Mouse (Mus musculus): ENCODE results near the gene Rnh1.

The Rnh1 gene

GRCm38 (mm10) chr7:141167901-141168517 lies 4.6 kb downstream of the Rnh1 start:
- DNase-seq (ENCODE audit: low spot score in 2 of 2), result peak in 1 of 2 experiments; percentile 63

GRCm38 (mm10) chr7:141164850-141165249 lies 7.8 kb downstream of the Rnh1 start:
- DNase-seq (ENCODE audit: low spot score in 2 of 2), result peak in 1 of 2 experiments; percentile 34

- no peak for DNase-seq (ENCODE audit: low spot score in 2 of 2)
These were observed 8.3 kb downstream of the Rnh1 start for GRCm38 (mm10) chr7:141164397-141164796.

- DNase-seq (ENCODE audit: low spot score in 2 of 2), result no peak
These were observed 17.3 kb downstream of the Rnh1 start for GRCm38 (mm10) chr7:141155362-141155761.

GRCm38 (mm10) chr7:141148639-141149038 lies 24.0 kb downstream of the Rnh1 start:
- no peak for DNase-seq (ENCODE audit: low spot score in 2 of 2)

- no peak for DNase-seq (ENCODE audit: low spot score in 2 of 2)
These were observed 25.6 kb downstream of the Rnh1 start for GRCm38 (mm10) chr7:141147044-141147443.

GRCm38 (mm10) chr7:141146043-141146595 lies 26.5 kb downstream of the Rnh1 start:
- no peak for DNase-seq (ENCODE audit: low spot score in 2 of 2)

GRCm38 (mm10) chr7:141145403-141145802 lies 27.3 kb downstream of the Rnh1 start:
- no peak for DNase-seq (ENCODE audit: low spot score in 2 of 2)

- no peak for DNase-seq (ENCODE audit: low spot score in 2 of 2)
These were observed 28.0 kb downstream of the Rnh1 start for GRCm38 (mm10) chr7:141144650-141145049.

- no peak for DNase-seq (ENCODE audit: low spot score in 2 of 2)
These were observed 28.8 kb downstream of the Rnh1 start for GRCm38 (mm10) chr7:141143861-141144260.

- no peak for DNase-seq (ENCODE audit: low spot score in 2 of 2)
These were observed 29.5 kb downstream of the Rnh1 start for GRCm38 (mm10) chr7:141143112-141143511.

GRCm38 (mm10) chr7:141141326-141141725 lies 31.3 kb downstream of the Rnh1 start:
- no peak for DNase-seq (ENCODE audit: low spot score in 2 of 2)

GRCm38 (mm10) chr7:141131904-141132755 lies 40.5 kb downstream of the Rnh1 start:
- DNase-seq (ENCODE audit: low spot score in 2 of 2), result no peak

- peak; percentile 79 to 84 for DNase-seq (ENCODE audit: low spot score in 2 of 2)
These were observed 41.4 kb downstream of the Rnh1 start for GRCm38 (mm10) chr7:141131024-141131820.

- DNase-seq (ENCODE audit: low spot score in 2 of 2), result no peak
These were observed 49.2 kb downstream of the Rnh1 start for GRCm38 (mm10) chr7:141123517-141123856.

- peak; percentile 88 to 92 for DNase-seq (ENCODE audit: low spot score in 2 of 2)
These were observed 49.8 kb downstream of the Rnh1 start for GRCm38 (mm10) chr7:141122689-141123516.

- no peak for DNase-seq (ENCODE audit: low spot score in 2 of 2)
These were observed 50.4 kb downstream of the Rnh1 start, which contains the start of gene Ptdss2 for GRCm38 (mm10) chr7:141122245-141122644. TSS of gene Ptdss2 (plus strand) at chr7:141122382.

GRCm38 (mm10) chr7:141121051-141121531 lies 51.6 kb downstream of the Rnh1 start:
- no peak for DNase-seq (ENCODE audit: low spot score in 2 of 2)

GRCm38 (mm10) chr7:141120605-141121004 lies 52.1 kb downstream of the Rnh1 start:
- no peak for DNase-seq (ENCODE audit: low spot score in 2 of 2)

GRCm38 (mm10) chr7:141119487-141119886 lies 53.2 kb downstream of the Rnh1 start:
- no peak for DNase-seq (ENCODE audit: low spot score in 2 of 2)

GRCm38 (mm10) chr7:141117636-141118035 lies 55.0 kb downstream of the Rnh1 start, which contains the start of gene Ano9:
TSS of gene Ano9 (minus strand) at chr7:141117806.
- no peak for DNase-seq (ENCODE audit: low spot score in 2 of 2)

Measured in urinary bladder, postnatal 4 days (tissue).